Mouse (Mus musculus): ENCODE measurements around the gene Sdr42e1. TPM values are rescaled to one million over a fixed set of nuclear protein-coding genes. Genes with fewer than 3 reads are reported as not detected.

Gene Sdr42e1
- polyA plus RNA-seq, 1 experiment = 3.6 TPM

DNA sequence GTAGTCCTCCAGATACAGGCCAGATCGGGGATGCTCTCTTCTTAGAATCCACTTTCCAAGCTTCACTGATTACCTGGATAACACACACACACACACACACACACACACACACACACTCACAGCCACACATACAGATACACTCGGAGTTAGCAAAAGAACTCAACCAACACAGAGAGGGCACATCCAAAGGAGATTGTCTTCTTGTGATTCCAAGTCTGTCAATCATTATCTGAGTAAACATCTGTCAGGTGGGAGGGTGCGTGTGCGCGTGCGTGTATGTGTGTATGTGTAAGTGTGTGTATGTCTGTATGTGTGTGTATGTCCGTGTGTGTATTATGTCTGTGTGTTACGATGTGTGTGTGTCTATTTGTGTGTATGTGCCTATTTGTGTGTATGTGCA lies 27.8 kb upstream of the Sdr42e1 start:
- no peaks in the 10 kb centered on the region for H3K27me3 ChIP-seq (ENCODE audit: control insufficient read depth, insufficient read depth, low read length)
- H3K36me3 ChIP-seq (ENCODE audit: control insufficient read depth, insufficient read depth, low read length) = no peaks in the 10 kb centered on the region
- H3K4me3 ChIP-seq (ENCODE audit: control insufficient read depth, low read depth, low read length) = no peak overlapping the region
- no peaks in the 10 kb centered on the region for H3K4me1 ChIP-seq (ENCODE audit: control insufficient read depth, insufficient read depth, low read length)
- TF ChIP-seq POLR2A (IDR thresholded peaks at IDR 0.05; ENCODE audit: control insufficient read depth, low read depth, low read length) (no peak), CTCF (IDR thresholded peaks at IDR 0.05; ENCODE audit: control insufficient read depth, insufficient read depth, insufficient replicate concordance, low read depth, low read length) (no peak)
- H3K27ac ChIP-seq (ENCODE audit: control insufficient read depth, insufficient read depth, low read depth, low read length) = no peak overlapping the region

DNA sequence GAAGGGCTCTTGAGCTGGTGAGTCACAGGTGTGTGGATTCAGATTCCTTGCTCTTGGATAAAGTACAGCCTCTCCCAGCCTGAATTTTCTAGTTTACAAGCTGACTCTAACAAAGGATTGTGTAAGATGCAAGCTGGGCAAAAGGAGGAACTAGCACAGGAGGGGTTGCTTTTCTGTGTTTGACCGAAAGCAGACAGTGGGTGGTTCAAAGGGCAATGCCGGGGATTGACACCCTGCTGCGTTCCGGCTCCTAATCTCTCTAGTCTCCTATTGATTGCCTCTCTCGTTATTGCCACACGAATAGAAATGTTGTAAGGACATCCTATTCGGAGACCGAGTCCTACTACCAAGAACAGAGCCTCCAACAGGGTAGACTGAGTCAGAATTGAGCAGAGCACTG lies 27.2 kb upstream of the Sdr42e1 start:
- Histone ChIP-seq H3K27ac (ENCODE audit: control insufficient read depth, insufficient read depth, low read depth, low read length) (no peak overlapping the region), H3K36me3 (ENCODE audit: control insufficient read depth, insufficient read depth, low read length) (no peaks in the 10 kb centered on the region), H3K4me1 (ENCODE audit: control insufficient read depth, insufficient read depth, low read length) (no peaks in the 10 kb centered on the region), H3K27me3 (ENCODE audit: control insufficient read depth, insufficient read depth, low read length) (no peaks in the 10 kb centered on the region), H3K4me3 (ENCODE audit: control insufficient read depth, low read depth, low read length) (no peak overlapping the region)
- TF ChIP-seq CTCF (IDR thresholded peaks at IDR 0.05; ENCODE audit: control insufficient read depth, insufficient read depth, insufficient replicate concordance, low read depth, low read length) (no peak), POLR2A (IDR thresholded peaks at IDR 0.05; ENCODE audit: control insufficient read depth, low read depth, low read length) (no peak)

DNA sequence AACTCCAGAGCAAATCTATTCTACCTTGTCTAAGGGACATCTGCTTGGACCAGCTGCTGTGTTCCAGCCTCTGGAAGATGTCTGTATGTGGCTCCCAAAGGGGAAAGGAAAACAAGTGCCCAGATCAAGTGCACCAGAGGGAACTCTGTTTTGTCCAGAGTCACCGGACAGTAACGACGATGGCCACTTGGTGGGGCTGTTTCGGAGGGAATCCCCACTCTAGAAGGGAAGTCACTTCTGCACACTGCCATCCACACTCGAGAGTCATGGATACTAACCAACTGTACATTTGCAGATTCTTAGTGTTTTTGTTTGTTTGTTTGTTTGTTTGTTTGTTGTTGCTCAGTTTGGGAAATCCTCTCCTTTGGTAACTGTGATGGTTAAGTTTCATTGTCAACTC lies 23.8 kb upstream of the Sdr42e1 start:
- H3K27me3 ChIP-seq (ENCODE audit: control insufficient read depth, insufficient read depth, low read length) = no peaks in the 10 kb centered on the region
- TF ChIP-seq CTCF (IDR thresholded peaks at IDR 0.05; ENCODE audit: control insufficient read depth, insufficient read depth, insufficient replicate concordance, low read depth, low read length) (peak; percentile 57; the same call in 1 of the 2 replicates), POLR2A (IDR thresholded peaks at IDR 0.05; ENCODE audit: control insufficient read depth, low read depth, low read length) (no peak)
- no peak overlapping the region for H3K27ac ChIP-seq (ENCODE audit: control insufficient read depth, insufficient read depth, low read depth, low read length)
- H3K4me1 ChIP-seq (ENCODE audit: control insufficient read depth, insufficient read depth, low read length) = no peaks in the 10 kb centered on the region
- H3K36me3 ChIP-seq (ENCODE audit: control insufficient read depth, insufficient read depth, low read length) = no peaks in the 10 kb centered on the region
- H3K4me3 ChIP-seq (ENCODE audit: control insufficient read depth, low read depth, low read length) = no peak overlapping the region

DNA sequence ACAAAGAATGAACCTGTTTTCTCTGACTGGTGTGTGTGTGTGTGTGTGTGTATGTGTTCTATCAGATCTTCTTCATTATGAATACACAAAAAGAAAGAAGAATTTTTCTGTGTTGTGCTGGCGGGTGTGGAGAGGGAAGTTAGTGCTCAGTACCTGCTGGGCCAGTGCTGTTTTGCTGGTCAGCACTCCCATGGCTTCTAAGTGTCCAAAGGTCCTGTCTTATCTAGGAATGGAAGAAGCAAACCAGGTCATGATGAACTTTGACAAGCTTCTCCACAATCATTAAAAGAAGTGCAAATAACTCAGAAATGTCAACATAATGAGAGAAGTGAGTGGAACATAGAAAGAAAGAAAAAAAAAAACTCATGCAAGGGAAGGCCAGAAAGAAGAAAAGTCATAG lies 22.1 kb upstream of the Sdr42e1 start:
- no peak overlapping the region for H3K27ac ChIP-seq (ENCODE audit: control insufficient read depth, insufficient read depth, low read depth, low read length)
- no peak for TF ChIP-seq CTCF (IDR thresholded peaks at IDR 0.05; ENCODE audit: control insufficient read depth, insufficient read depth, insufficient replicate concordance, low read depth, low read length)
- TF ChIP-seq POLR2A (IDR thresholded peaks at IDR 0.05; ENCODE audit: control insufficient read depth, low read depth, low read length) = no peak

DNA sequence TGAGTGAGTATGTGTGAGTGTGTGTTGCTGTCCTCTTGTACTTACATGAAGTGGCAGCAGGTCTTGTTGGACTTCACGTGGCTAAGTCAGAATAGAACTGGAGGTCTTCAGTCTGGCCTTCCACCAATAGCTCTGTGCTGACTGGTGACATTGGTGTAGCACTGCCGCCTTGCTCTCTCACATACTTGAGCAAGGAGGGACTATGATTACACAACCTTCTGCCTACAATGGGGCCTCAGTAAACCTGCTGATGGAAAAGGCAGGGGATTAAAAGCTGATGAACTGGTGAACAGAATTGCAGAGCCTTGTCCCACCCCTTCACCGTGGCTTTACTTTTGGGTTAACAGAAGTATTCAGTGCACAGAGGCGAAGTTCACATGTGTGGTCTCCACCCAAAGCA lies 18.6 kb upstream of the Sdr42e1 start:
- no peak overlapping the region for H3K4me3 ChIP-seq (ENCODE audit: control insufficient read depth, low read depth, low read length)
- TF ChIP-seq CTCF (IDR thresholded peaks at IDR 0.05; ENCODE audit: control insufficient read depth, insufficient read depth, insufficient replicate concordance, low read depth, low read length) (no peak), POLR2A (IDR thresholded peaks at IDR 0.05; ENCODE audit: control insufficient read depth, low read depth, low read length) (no peak)
- H3K36me3 ChIP-seq (ENCODE audit: control insufficient read depth, insufficient read depth, low read length) = no peaks in the 10 kb centered on the region
- H3K27me3 ChIP-seq (ENCODE audit: control insufficient read depth, insufficient read depth, low read length) = no peaks in the 10 kb centered on the region
- no peaks in the 10 kb centered on the region for H3K4me1 ChIP-seq (ENCODE audit: control insufficient read depth, insufficient read depth, low read length)
- H3K27ac ChIP-seq (ENCODE audit: control insufficient read depth, insufficient read depth, low read depth, low read length) = no peak overlapping the region

More for the DNA sequence above, 22.1 kb upstream of the Sdr42e1 start:
- Histone ChIP-seq H3K4me1 (ENCODE audit: control insufficient read depth, insufficient read depth, low read length) (no peaks in the 10 kb centered on the region), H3K36me3 (ENCODE audit: control insufficient read depth, insufficient read depth, low read length) (no peaks in the 10 kb centered on the region), H3K4me3 (ENCODE audit: control insufficient read depth, low read depth, low read length) (no peak overlapping the region), H3K27me3 (ENCODE audit: control insufficient read depth, insufficient read depth, low read length) (no peaks in the 10 kb centered on the region)

DNA sequence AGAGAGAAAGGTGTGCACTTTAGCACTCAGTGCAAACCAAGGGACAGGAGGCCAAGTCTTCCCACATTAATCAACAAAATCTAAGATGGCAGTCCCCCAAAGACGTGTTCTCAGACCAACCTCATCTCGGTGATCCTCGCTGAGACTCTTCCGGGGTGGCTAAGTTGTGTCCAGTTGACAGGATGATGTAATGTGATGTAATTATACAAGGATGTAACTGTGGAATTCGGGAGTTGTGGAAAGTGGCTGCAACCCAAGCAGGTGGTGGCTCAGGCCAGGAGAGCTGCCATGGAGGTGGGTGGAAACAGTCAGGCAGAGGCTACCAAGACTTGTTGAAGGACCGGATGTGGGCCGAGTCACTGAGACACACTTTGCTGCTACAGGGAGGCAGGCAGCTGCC lies 14.4 kb upstream of the Sdr42e1 start:
- H3K27me3 ChIP-seq (ENCODE audit: control insufficient read depth, insufficient read depth, low read length) = no peaks in the 10 kb centered on the region
- H3K4me1 ChIP-seq (ENCODE audit: control insufficient read depth, insufficient read depth, low read length) = no peaks in the 10 kb centered on the region
- no peak overlapping the region for H3K4me3 ChIP-seq (ENCODE audit: control insufficient read depth, low read depth, low read length)
- no peaks in the 10 kb centered on the region for H3K36me3 ChIP-seq (ENCODE audit: control insufficient read depth, insufficient read depth, low read length)
- no peak overlapping the region for H3K27ac ChIP-seq (ENCODE audit: control insufficient read depth, insufficient read depth, low read depth, low read length)
- no peak for TF ChIP-seq POLR2A (IDR thresholded peaks at IDR 0.05; ENCODE audit: control insufficient read depth, low read depth, low read length)
- no peak for TF ChIP-seq CTCF (IDR thresholded peaks at IDR 0.05; ENCODE audit: control insufficient read depth, insufficient read depth, insufficient replicate concordance, low read depth, low read length)

DNA sequence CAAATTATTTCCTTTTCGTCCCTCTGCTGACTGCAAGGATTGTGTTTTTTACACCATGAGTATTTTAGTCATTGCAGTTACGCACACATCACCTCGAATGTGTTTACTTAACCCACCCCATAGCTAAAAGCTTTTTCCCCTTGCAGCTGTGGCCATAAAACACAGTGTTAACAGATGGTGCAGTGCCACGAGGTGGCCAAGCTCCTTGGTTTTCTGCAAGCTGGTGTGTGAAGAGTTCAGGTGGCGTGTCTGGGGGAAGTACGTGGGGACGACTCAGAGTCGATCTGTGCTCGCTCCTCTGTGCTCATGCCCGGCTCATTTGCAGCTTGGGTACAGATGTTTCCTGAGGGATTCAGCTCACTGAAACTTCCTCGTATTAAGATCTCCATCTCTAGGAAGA lies 11.0 kb upstream of the Sdr42e1 start:
- H3K4me1 ChIP-seq (ENCODE audit: control insufficient read depth, insufficient read depth, low read length) = no peaks in the 10 kb centered on the region
- H3K27me3 ChIP-seq (ENCODE audit: control insufficient read depth, insufficient read depth, low read length) = no peaks in the 10 kb centered on the region
- H3K36me3 ChIP-seq (ENCODE audit: control insufficient read depth, insufficient read depth, low read length) = no peaks in the 10 kb centered on the region
- TF ChIP-seq POLR2A (IDR thresholded peaks at IDR 0.05; ENCODE audit: control insufficient read depth, low read depth, low read length) (no peak), CTCF (IDR thresholded peaks at IDR 0.05; ENCODE audit: control insufficient read depth, insufficient read depth, insufficient replicate concordance, low read depth, low read length) (no peak)
- H3K4me3 ChIP-seq (ENCODE audit: control insufficient read depth, low read depth, low read length) = no peak overlapping the region
- H3K27ac ChIP-seq (ENCODE audit: control insufficient read depth, insufficient read depth, low read depth, low read length) = no peak overlapping the region

DNA sequence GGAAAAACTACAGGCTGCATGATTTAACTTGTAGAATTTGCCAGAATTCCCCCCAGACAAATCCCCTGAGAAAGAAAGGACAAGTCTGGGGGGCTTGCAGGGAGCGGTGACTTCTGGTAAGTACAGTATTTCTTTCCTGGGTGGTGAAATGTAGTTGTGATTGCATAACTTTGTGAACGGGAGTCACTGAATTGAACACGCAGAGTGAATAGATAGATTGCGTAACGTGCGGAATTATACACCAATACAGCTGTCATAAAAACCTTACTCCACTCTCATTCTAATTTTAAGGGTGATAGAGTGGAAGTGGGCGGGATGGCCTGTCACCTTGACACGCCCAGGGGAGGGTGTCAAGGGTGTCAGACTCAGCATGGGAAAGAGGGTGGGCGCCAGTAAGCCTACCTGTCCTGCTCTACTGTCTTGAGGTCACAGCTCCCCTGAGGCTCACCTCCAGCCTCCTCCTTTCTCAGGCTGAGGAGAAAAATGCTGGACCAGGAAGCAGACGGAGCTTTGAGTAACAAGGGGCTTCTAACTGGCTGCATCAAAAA lies 10.5 kb upstream of the Sdr42e1 start:
- Histone ChIP-seq H3K4me1 (ENCODE audit: control insufficient read depth, insufficient read depth, low read length) (no peaks in the 10 kb centered on the region), H3K36me3 (ENCODE audit: control insufficient read depth, insufficient read depth, low read length) (no peaks in the 10 kb centered on the region), H3K27me3 (ENCODE audit: control insufficient read depth, insufficient read depth, low read length) (no peaks in the 10 kb centered on the region), H3K27ac (ENCODE audit: control insufficient read depth, insufficient read depth, low read depth, low read length) (no peak overlapping the region), H3K4me3 (ENCODE audit: control insufficient read depth, low read depth, low read length) (no peak overlapping the region)
- TF ChIP-seq POLR2A (IDR thresholded peaks at IDR 0.05; ENCODE audit: control insufficient read depth, low read depth, low read length) = no peak
- no peak for TF ChIP-seq CTCF (IDR thresholded peaks at IDR 0.05; ENCODE audit: control insufficient read depth, insufficient read depth, insufficient replicate concordance, low read depth, low read length)
